Mouse (Mus musculus) intestine, embryonic 14.5 days (tissue): ENCODE measurements around the gene Map3k1. TPM values are rescaled to one million over a fixed set of nuclear protein-coding genes. Genes with fewer than 3 reads are reported as not detected.

ENCODE experiments used
- ATAC-seq: fragments of 200-750 bp; cut with Nextera tagmentation; replicated peaks from 2 replicates; pipeline ENCODE4 v1.8.0; 2017; ENCODE audit warnings: low read depth, moderate number of reproducible peaks, moderate TSS enrichment, moderate library complexity; ENCODE audit not compliant: low FRiP score, low TSS enrichment
- DNase-seq: peaks from one replicate; pipeline ENCODE4 v3.0.0-alpha.2; 2018; ENCODE audit warnings: low spot score
- H3K27ac ChIP-seq: fragments of 300-500 bp; sonication (generic); 2 replicates; pipeline ENCODE4 v1.5.1; 2014; ENCODE audit warnings: low read depth, mild to moderate bottlenecking, control low read depth
- H3K27me3 ChIP-seq: fragments of 300-500 bp; sonication (generic); replicated peaks from 2 replicates; pipeline ENCODE4 v1.6.1; 2014; ENCODE audit warnings: low read length, control low read depth; ENCODE audit not compliant: control insufficient read depth, insufficient read depth
- H3K36me3 ChIP-seq: fragments of 300-500 bp; sonication (generic); 2 replicates; pipeline ENCODE4 v1.6.1; 2014; ENCODE audit warnings: low read length, control low read depth; ENCODE audit not compliant: control insufficient read depth, insufficient read depth
- H3K4me1 ChIP-seq: fragments of 300-500 bp; sonication (generic); replicated peaks from 2 replicates; pipeline ENCODE4 v1.6.1; 2014; ENCODE audit warnings: low read length, control low read depth, mixed read lengths; ENCODE audit not compliant: control insufficient read depth, insufficient read depth
- H3K4me2 ChIP-seq: fragments of 300-500 bp; sonication (generic); 2 replicates; pipeline ENCODE4 v1.6.1; 2014; ENCODE audit warnings: low read length
- H3K4me3 ChIP-seq: fragments of 300-500 bp; sonication (generic); 2 replicates; pipeline ENCODE4 v1.5.1; 2014; ENCODE audit warnings: low read depth, low read length, control low read depth, mixed read lengths
- H3K9ac ChIP-seq: fragments of 300-500 bp; sonication (generic); 2 replicates; pipeline ENCODE4 v1.6.1; 2014; ENCODE audit warnings: mild to moderate bottlenecking, low read length
- H3K9me3 ChIP-seq: fragments of 300-500 bp; sonication (generic); 2 replicates; pipeline ENCODE4 v1.6.1; 2016; ENCODE audit warnings: low read length, control low read depth; ENCODE audit not compliant: control insufficient read depth
- WGBS: fragments of 180-500 bp; shearing (Covaris S2); extraction: QIAGEN DNeasy Blood & Tissue Kit; methylation state at CpG from one replicate; pipeline ENCODE4 v1.1.7; 2014; 5-methylcytosine and 5-hydroxymethylcytosine counted together
- polyA plus RNA-seq: library from polyadenylated mRNA; unstranded; fragments of >200 nt; fragmentation: Nextera tagmentation; extraction: Ambion mirVana; gene quantifications from 2 replicates; pipeline ENCODE4 v1.2.1, GENCODE M21; 2014

Gene Map3k1
- polyA plus RNA-seq, 1 experiment from 2014 or later, result 30.4 TPM

DNA sequence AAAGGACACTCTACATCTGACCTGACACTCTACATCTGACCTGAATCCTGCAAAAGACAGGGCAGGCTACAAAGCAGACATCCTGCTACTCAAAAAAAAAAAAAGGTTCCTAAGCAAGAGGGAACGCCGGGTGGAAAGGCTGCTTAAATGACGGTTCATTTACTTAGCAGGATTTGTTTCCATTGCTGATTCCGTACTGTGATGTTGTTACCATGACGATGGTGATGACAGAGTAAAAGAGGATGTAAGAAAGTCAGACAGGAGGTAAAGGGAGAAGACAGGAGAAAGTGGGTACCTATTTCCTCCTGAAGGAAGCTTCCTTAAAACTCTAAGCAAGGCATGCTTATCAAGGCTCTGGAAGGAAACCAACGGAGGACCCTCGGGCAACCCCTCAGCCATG lies 31.6 kb downstream of the Map3k1 start:
- no peak overlapping the region for H3K4me2 ChIP-seq
- ATAC-seq, result no peak
- no peaks in the 10 kb centered on the region for H3K27me3 ChIP-seq
- DNase-seq, result no peak
- 40% methylated on average over 7 of the region's 7 CpGs for WGBS
- no peak overlapping the region for H3K27ac ChIP-seq
- no peak overlapping the region for H3K4me3 ChIP-seq
- H3K36me3 ChIP-seq, result peaks cover 32% of the 10 kb centered on the region
- H3K4me1 ChIP-seq, result peaks cover 20% of the 10 kb centered on the region
- H3K9ac ChIP-seq, result no peak overlapping the region
- H3K9me3 ChIP-seq, result no peaks in the 10 kb centered on the region

DNA sequence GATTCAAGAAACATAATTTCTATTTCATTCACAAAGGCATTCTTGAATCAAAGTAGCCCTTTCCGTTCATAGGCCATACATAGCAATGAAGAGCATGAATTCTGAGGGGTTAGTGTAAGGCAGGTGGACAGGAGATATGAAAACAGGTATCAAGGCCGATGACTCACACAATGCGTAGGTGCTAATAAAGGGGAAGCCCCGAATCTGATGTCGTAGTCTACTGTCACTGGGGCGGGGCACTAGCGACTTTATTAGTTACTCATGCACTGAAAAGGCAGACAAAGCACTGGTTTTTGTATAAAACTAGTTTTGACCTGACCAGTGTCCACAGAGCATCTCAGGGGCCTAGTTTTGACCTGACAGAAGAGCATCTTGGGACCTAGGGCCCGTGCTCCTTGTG lies 36.7 kb downstream of the Map3k1 start:
- DNase-seq (no peak), ATAC-seq (no peak)
- peaks cover 76% of the 10 kb centered on the region for H3K36me3 ChIP-seq
- H3K4me1 ChIP-seq, result no peaks in the 10 kb centered on the region
- H3K9ac ChIP-seq, result no peak overlapping the region
- no peaks in the 10 kb centered on the region for H3K27me3 ChIP-seq
- H3K4me2 ChIP-seq, result no peak overlapping the region
- no peaks in the 10 kb centered on the region for H3K9me3 ChIP-seq
- no peak overlapping the region for H3K4me3 ChIP-seq
- H3K27ac ChIP-seq, result no peak overlapping the region
- 94% methylated on average over 8 of the region's 8 CpGs for WGBS

DNA sequence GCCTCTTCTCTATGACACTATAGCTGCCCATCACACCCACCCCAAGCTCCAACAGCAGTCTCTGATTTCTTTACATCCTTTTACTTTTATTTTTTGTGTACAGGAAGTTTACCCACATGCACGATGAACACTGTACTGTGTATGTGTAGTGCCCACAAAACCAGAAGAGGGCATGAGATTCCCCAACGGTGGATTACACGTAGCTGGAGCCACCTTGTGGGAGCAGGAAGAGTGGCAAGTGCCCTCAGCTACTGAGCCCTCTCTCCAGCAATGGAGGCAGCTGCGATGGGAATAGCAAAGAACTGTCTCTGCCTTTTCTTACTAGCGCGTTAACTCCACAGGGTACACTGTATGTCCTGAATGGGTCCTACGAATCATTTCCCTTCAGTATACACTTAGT lies 37.6 kb downstream of the Map3k1 start:
- no peaks in the 10 kb centered on the region for H3K9me3 ChIP-seq
- no peak overlapping the region for H3K4me3 ChIP-seq
- H3K4me1 ChIP-seq, result no peaks in the 10 kb centered on the region
- no peak overlapping the region for H3K27ac ChIP-seq
- peaks cover 84% of the 10 kb centered on the region for H3K36me3 ChIP-seq
- H3K9ac ChIP-seq, result no peak overlapping the region
- peak; percentile 62; the same call in 1 of the 2 replicates for ATAC-seq
- no peak overlapping the region for H3K4me2 ChIP-seq
- DNase-seq, result no peak
- H3K27me3 ChIP-seq, result no peaks in the 10 kb centered on the region
- 61% methylated on average over 7 of the region's 7 CpGs for WGBS

DNA sequence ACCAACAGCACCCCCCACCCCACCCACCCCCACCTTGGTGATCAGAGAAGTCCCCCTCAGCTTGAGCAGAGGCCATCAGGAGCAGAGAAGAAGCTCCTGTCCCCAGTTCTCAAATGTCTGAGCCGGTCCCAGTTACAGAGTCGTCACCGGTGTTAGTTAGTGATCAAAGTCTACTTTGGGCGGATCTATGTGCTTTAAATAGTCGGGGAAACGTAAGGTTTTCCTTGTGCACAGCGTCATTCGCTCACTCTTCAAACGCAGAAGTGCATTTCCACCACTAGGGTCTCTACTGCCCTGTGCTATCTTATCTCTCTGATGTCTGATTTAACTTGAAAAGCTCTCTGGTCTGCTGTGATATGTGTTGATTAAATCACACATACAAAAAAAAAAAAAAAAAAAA lies 38.0 kb downstream of the Map3k1 start:
- 0 out of 2 replicates have a peak, but pooled peaks have one; percentile 27 for ATAC-seq

DNA sequence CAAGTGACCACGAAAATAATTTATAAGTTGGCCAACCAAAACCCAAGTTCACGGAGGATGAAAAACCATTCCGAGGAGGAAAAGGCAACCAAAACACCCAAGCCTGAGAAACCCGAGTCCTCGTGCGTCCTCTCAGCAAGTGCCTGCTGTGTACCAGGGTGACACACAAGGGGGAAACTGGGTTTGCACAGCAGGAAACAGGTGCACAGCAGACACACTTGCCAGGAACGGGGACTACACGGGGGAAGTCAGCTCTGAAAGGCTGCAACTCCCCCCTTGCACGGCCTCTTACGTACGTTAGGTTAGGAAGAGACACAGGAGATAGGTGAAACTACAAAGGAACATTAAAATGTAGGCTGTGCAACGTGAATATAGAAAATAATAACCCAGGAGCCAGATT lies 46.3 kb downstream of the Map3k1 start:
- WGBS, result 92% methylated on average over 12 of the region's 12 CpGs
- no peaks in the 10 kb centered on the region for H3K27me3 ChIP-seq
- H3K4me3 ChIP-seq, result no peak overlapping the region
- no peak overlapping the region for H3K27ac ChIP-seq
- H3K4me1 ChIP-seq, result no peaks in the 10 kb centered on the region
- no peak for ATAC-seq
- no peaks in the 10 kb centered on the region for H3K9me3 ChIP-seq
- DNase-seq, result no peak
- H3K9ac ChIP-seq, result no peak overlapping the region
- H3K4me2 ChIP-seq, result no peak overlapping the region
- H3K36me3 ChIP-seq, result peaks cover 96% of the 10 kb centered on the region

More for the DNA sequence above, 38.0 kb downstream of the Map3k1 start:
- Histone ChIP-seq H3K9me3 (no peaks in the 10 kb centered on the region), H3K36me3 (peaks cover 87% of the 10 kb centered on the region), H3K27me3 (no peaks in the 10 kb centered on the region), H3K4me3 (no peak overlapping the region), H3K4me1 (no peaks in the 10 kb centered on the region), H3K27ac (no peak overlapping the region), H3K4me2 (no peak overlapping the region), H3K9ac (no peak overlapping the region)
- WGBS, result 82% methylated on average over 9 of the region's 9 CpGs
- no peak for DNase-seq

DNA sequence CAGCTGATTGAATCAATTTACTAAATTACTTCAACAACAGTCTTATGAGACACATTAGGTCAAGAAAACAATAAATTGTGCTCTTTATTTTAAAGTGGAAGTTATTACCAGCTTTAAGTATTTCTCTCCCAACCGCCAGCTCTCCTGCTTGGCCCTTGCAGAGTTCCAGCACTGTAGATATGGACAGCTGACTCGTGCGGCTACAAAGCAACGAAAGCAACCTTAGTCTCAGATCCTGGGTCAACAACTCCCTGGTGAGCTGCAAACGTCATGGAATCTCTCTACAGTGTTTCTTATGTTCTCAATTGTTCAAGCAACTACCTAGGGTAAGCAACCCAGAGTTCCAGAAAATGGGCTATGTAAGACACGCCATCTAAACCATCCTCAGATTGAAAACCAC lies 51.8 kb downstream of the Map3k1 start:
- Histone ChIP-seq H3K27me3 (no peaks in the 10 kb centered on the region), H3K9ac (no peak overlapping the region), H3K9me3 (no peaks in the 10 kb centered on the region), H3K4me1 (no peaks in the 10 kb centered on the region), H3K4me2 (no peak overlapping the region), H3K4me3 (no peak overlapping the region), H3K27ac (no peak overlapping the region), H3K36me3 (peaks cover 98% of the 10 kb centered on the region)
- WGBS, result 97% methylated on average over 6 of the region's 6 CpGs
- DNase-seq (no peak), ATAC-seq (no peak)

DNA sequence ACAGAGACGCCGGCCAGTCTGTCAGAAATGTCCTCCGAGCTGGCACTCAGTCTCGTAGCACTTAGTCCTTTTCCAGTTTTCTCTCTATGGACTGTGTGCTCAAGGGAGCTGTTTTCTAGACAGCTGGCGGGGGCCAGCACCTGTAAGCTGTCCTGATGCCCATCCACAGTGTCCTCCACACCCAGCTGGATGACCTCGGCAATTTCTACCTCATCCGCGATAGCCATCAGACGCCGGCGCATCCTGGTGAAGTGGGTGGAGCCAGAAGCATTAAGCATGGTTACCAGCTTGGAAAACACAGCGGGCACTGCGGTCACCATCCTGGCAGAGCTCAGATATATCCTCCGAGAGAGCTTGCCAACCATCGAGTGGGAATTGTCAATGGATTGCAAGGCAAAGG lies 52.9 kb downstream of the Map3k1 start:
- H3K4me1 ChIP-seq, result no peaks in the 10 kb centered on the region
- H3K27ac ChIP-seq, result no peak overlapping the region
- peaks cover 98% of the 10 kb centered on the region for H3K36me3 ChIP-seq
- WGBS, result 96% methylated on average over 15 of the region's 15 CpGs
- no peak overlapping the region for H3K9ac ChIP-seq
- no peaks in the 10 kb centered on the region for H3K9me3 ChIP-seq
- DNase-seq, result no peak
- no peak for ATAC-seq
- no peak overlapping the region for H3K4me2 ChIP-seq
- no peaks in the 10 kb centered on the region for H3K27me3 ChIP-seq
- H3K4me3 ChIP-seq, result no peak overlapping the region

DNA sequence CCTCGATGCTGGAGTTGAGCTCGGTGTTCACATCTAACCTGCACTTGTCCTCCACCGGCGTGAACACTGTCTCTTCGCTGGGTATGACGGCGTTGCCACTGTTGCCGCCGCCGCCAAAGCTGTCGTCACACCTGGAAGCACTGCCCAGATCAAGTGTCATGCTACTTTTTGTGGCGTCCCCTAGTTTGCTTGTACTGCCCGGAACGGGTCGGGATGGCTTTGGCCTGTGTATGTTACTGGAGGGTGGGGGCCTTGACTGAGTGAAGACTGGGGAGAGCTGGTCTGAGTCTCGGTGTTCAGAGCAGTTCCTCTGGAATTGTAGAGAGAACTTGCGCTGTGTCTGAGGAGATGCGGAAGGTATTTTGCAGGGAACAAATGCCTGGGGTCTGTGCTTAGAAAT lies 53.4 kb downstream of the Map3k1 start:
- no peak for DNase-seq
- Histone ChIP-seq H3K27me3 (no peaks in the 10 kb centered on the region), H3K4me2 (no peak overlapping the region), H3K9me3 (no peaks in the 10 kb centered on the region), H3K4me1 (no peaks in the 10 kb centered on the region), H3K27ac (no peak overlapping the region), H3K36me3 (peaks cover 98% of the 10 kb centered on the region), H3K4me3 (no peak overlapping the region), H3K9ac (no peak overlapping the region)
- WGBS, result 98% methylated on average over 18 of the region's 18 CpGs
- ATAC-seq, result no peak

DNA sequence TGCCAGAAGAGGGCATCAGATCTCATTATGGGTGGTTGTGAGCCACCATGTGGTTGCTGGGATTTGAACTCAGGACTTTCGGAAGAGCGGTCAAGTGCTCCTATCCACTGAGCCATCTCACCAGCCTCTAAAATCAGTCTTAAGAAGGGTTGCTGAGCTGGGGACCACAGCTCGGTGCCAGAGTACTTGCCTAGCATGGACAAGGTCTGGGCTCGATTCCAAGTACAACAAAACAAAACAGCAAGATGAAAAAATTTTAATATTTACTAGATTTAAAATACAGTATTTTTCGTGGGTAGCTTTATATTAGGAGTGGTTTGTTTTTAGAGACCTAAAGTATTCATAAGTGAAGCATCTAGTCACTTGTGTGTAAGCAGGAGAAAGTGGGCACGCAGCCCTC lies 55.5 kb downstream of the Map3k1 start:
- WGBS, result 94% methylated on average over 6 of the region's 6 CpGs
- H3K4me3 ChIP-seq, result no peak overlapping the region
- no peaks in the 10 kb centered on the region for H3K9me3 ChIP-seq
- H3K9ac ChIP-seq, result no peak overlapping the region
- H3K4me1 ChIP-seq, result no peaks in the 10 kb centered on the region
- no peak for DNase-seq
- peaks cover 98% of the 10 kb centered on the region for H3K36me3 ChIP-seq
- ATAC-seq, result no peak
- H3K27ac ChIP-seq, result no peak overlapping the region
- H3K27me3 ChIP-seq, result no peaks in the 10 kb centered on the region
- H3K4me2 ChIP-seq, result no peak overlapping the region
